Mouse (Mus musculus) CD4-positive, CD25-positive, alpha-beta regulatory T cell, adult 2 months (primary cell): ENCODE measurements around the gene Wdr13.
"Not testable (repeated sequence)": the region's sequence is repeated elsewhere in the genome, so short reads cannot be mapped to it uniquely, and the experiment has no call there.

Source experiments
- DNase-seq: peaks from one replicate; pipeline ENCODE4 v3.0.0-alpha.2; 2012; ENCODE audit warnings: low read depth, low spot score

The Wdr13 gene

GRCm38 (mm10) chrX:8105019-8105418 lies 27.7 kb downstream of the Wdr13 start:
- DNase-seq, result no peak

- DNase-seq, result no peak
These were observed 30.5 kb downstream of the Wdr13 start for GRCm38 (mm10) chrX:8102213-8102668.

GRCm38 (mm10) chrX:8101017-8101416 lies 31.7 kb downstream of the Wdr13 start:
- DNase-seq, result no peak

GRCm38 (mm10) chrX:8099435-8099834 lies 33.3 kb downstream of the Wdr13 start:
- DNase-seq, result peak; percentile 18

GRCm38 (mm10) chrX:8096787-8097242 lies 35.9 kb downstream of the Wdr13 start:
- DNase-seq, result peak; percentile 97

- DNase-seq, result peak; percentile 10
These were observed 36.5 kb downstream of the Wdr13 start for GRCm38 (mm10) chrX:8096068-8096786.

- DNase-seq, result peak; percentile 36
These were observed 37.1 kb downstream of the Wdr13 start for GRCm38 (mm10) chrX:8095546-8095945.

GRCm38 (mm10) chrX:8090954-8091347 lies 41.7 kb downstream of the Wdr13 start:
- not testable (repeated sequence) for DNase-seq

- peak; percentile 70 for DNase-seq
These were observed 42.2 kb downstream of the Wdr13 start, which contains the start of gene Was for GRCm38 (mm10) chrX:8090346-8090953. Was (minus strand) TSS chrX:8090498.

- DNase-seq, result no peak
These were observed 42.9 kb downstream of the Wdr13 start for GRCm38 (mm10) chrX:8089746-8090145.

GRCm38 (mm10) chrX:8085611-8086010 lies 47.1 kb downstream of the Wdr13 start:
- DNase-seq, result no peak

GRCm38 (mm10) chrX:8084771-8085259 lies 47.9 kb downstream of the Wdr13 start:
- DNase-seq, result no peak

GRCm38 (mm10) chrX:8075104-8075503 lies 57.6 kb downstream of the Wdr13 start:
- no peak for DNase-seq

- peak; percentile 96 for DNase-seq
These were observed 58.2 kb downstream of the Wdr13 start, which contains the start of gene Suv39h1 for GRCm38 (mm10) chrX:8074430-8075014. Suv39h1 (minus strand) TSS chrX:8074760.

GRCm38 (mm10) chrX:8073881-8074429 lies 58.7 kb downstream of the Wdr13 start:
- peak; percentile 31 for DNase-seq
